Mouse (Mus musculus) embryonic facial prominence, embryonic 15.5 days (tissue): ENCODE data around the gene Gm8122. TPM values are rescaled to one million over a fixed set of nuclear protein-coding genes. Genes with fewer than 3 reads are reported as not detected.
"Not testable (repeated sequence)": the region's sequence is repeated elsewhere in the genome, so short reads cannot be mapped to it uniquely, and the experiment has no call there.

Source experiments
- ATAC-seq: fragments of 200-750 bp; cut with Nextera tagmentation; 2 replicates; pipeline ENCODE4 v1.8.0; 2017; ENCODE audit warnings: low read depth, moderate TSS enrichment; ENCODE audit not compliant: insufficient number of reproducible peaks, low FRiP score, low TSS enrichment
- H3K27ac ChIP-seq: fragments of 300-500 bp; sonication (generic); replicated peaks from 2 replicates; pipeline ENCODE4 v1.5.1; 2015; ENCODE audit warnings: mild to moderate bottlenecking, inconsistent platforms
- H3K27me3 ChIP-seq: fragments of 300-500 bp; sonication (generic); 2 replicates; pipeline ENCODE4 v1.6.1; 2015; ENCODE audit warnings: inconsistent platforms
- H3K36me3 ChIP-seq: fragments of 300-500 bp; sonication (generic); 2 replicates; pipeline ENCODE4 v1.6.1; 2015; ENCODE audit warnings: mild to moderate bottlenecking, inconsistent platforms
- H3K4me1 ChIP-seq: fragments of 300-500 bp; sonication (generic); 2 replicates; pipeline ENCODE4 v1.6.1; 2015; ENCODE audit warnings: inconsistent platforms
- H3K4me2 ChIP-seq: fragments of 300-500 bp; sonication (generic); replicated peaks from 2 replicates; pipeline ENCODE4 v1.6.1; 2015; ENCODE audit warnings: mild to moderate bottlenecking, inconsistent platforms
- H3K4me3 ChIP-seq: fragments of 300-500 bp; sonication (generic); replicated peaks from 2 replicates; pipeline ENCODE4 v1.5.1; 2015; ENCODE audit warnings: mild to moderate bottlenecking, inconsistent platforms
- H3K9ac ChIP-seq: fragments of 300-500 bp; sonication (generic); 2 replicates; pipeline ENCODE4 v1.6.1; 2015; ENCODE audit warnings: inconsistent platforms
- H3K9me3 ChIP-seq: fragments of 300-500 bp; sonication (generic); replicated peaks from 2 replicates; pipeline ENCODE4 v1.6.1; 2016; ENCODE audit warnings: inconsistent platforms
- WGBS: fragments of 180-500 bp; shearing (Covaris S2); methylation state at CpG from one replicate; pipeline ENCODE4 v1.1.7; 2015; 5-methylcytosine and 5-hydroxymethylcytosine counted together
- polyA plus RNA-seq: library from polyadenylated mRNA; unstranded; fragments of >200 nt; fragmentation: Nextera tagmentation; extraction: Ambion mirVana; gene quantifications from 2 replicates; pipeline ENCODE4 v1.2.1, GENCODE M21; 2015

The Gm8122 gene
- polyA plus RNA-seq: not detected in 2 replicates

DNA sequence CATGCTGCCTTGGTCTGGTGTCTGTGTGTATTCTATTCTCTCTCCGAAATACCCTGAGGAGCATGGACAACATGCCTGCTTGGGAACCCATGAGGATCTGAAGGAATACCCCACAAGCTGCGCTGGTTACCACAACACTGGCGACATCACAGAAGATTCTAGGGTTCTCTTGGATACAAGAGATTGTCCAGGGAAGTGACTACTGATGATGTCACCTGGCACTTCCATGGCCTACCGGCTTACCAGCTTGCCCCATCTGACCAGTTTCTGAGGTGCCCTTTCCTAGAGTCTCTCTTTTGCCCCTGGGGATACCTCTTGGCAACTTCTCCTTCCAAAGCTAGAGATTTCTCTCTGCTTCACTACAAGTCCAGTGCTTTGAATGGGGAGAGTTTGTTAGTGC, at the start of gene Gm8122:
Gm8122 (minus strand) TSS at position 101 of the 400 bp plus-strand sequence.
- H3K9ac ChIP-seq, H3K4me1 ChIP-seq, H3K4me3 ChIP-seq, H3K4me2 ChIP-seq, H3K27ac ChIP-seq, ATAC-seq, H3K36me3 ChIP-seq, H3K27me3 ChIP-seq, H3K9me3 ChIP-seq: not testable (repeated sequence)
- 80% methylated on average over 4 of the region's 4 CpGs for WGBS

DNA sequence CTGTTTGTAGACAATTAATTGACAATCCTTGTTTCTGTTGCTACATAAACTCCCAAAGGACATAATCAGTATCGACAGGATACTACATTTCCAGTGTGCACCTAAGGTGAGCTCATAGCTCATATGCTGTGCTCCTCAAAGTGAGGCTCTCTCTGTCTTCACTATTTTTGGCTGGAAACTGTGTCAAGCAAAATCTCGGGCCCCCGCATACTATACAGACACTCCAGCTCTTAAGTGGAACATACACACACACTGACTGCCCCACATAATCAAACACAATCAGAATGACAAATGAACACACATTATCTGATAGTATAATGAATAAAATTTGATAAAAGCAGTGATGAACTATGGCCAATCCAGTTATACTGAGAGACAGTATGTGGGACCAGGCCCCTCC, 43.6 kb upstream of the Gm8122 start:
- H3K9me3 ChIP-seq, H3K27ac ChIP-seq, H3K36me3 ChIP-seq, H3K27me3 ChIP-seq, H3K9ac ChIP-seq, H3K4me2 ChIP-seq, H3K4me1 ChIP-seq, ATAC-seq, H3K4me3 ChIP-seq: not testable (repeated sequence)
- WGBS: 92% methylated on average over 3 of the region's 3 CpGs

DNA sequence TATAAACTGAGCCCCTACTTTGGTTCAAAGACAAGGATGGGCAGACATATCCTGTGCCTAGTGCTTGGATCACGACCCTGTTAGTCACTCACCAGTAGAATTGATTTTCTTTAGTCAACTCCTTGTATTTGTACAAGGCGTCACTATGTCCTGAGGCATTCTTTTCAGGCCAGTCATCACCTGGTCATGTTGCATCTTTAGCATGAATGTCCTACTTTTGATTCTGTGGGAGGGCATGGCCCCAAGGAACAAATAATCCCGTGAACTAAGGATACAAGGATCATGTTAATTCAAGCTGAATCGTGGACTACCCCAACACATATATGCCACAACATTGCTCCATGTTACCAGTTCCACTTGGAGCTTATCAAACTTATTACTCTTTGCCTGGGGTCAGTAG, 43.0 kb upstream of the Gm8122 start:
- H3K9me3 ChIP-seq, H3K4me3 ChIP-seq, H3K36me3 ChIP-seq, H3K4me2 ChIP-seq, H3K27ac ChIP-seq, ATAC-seq, H3K9ac ChIP-seq, H3K27me3 ChIP-seq, H3K4me1 ChIP-seq: not testable (repeated sequence)
- 70% methylated on average over 4 of the region's 4 CpGs for WGBS

DNA sequence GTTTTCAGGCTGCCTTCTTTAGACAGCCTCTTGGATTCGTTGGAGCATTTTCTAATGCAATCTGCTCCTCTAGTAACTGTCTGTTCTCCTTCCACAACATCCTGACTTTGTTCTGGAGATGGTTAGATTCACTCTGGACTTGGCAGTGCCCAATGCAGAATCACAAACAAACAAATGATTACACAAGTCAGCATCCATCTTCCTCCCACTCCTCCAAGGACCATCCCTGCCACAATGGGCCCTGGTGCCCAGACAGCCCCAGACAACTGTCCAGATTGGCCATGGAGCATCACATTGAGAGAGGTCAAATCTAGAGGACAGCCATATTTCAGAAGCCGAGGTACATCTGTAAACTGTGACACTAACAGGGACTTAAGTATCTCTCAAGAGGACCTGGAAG, 42.4 kb upstream of the Gm8122 start:
- not testable (repeated sequence) for H3K4me3 ChIP-seq, H3K4me2 ChIP-seq, H3K27ac ChIP-seq, ATAC-seq, H3K9ac ChIP-seq, H3K4me1 ChIP-seq, H3K36me3 ChIP-seq, H3K9me3 ChIP-seq, H3K27me3 ChIP-seq
- WGBS: 65% methylated on average over 2 of the region's 2 CpGs

DNA sequence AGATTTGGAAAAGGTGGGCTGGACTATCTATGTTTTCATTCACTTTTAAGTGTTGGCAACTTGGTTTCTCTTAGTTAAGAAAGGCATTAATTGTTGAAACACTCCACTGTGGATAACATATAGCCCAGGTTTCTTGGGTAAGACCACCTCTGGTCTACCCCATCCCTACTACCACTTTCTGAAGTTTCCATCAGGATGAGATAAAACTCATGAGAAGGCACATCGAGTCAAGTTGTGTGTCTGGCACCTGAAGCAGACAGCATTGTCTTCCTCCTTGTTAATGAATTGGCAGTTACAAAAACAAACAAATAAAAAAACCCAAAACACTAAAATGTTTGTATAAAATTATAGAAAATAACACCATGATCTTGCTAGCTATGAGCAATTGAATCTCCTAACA, 40.6 kb upstream of the Gm8122 start:
- H3K4me1 ChIP-seq, H3K4me2 ChIP-seq, H3K27me3 ChIP-seq, H3K9ac ChIP-seq, ATAC-seq, H3K36me3 ChIP-seq, H3K9me3 ChIP-seq, H3K4me3 ChIP-seq, H3K27ac ChIP-seq: not testable (repeated sequence)
- 66% methylated on average over 1 of the region's 1 CpGs for WGBS

DNA sequence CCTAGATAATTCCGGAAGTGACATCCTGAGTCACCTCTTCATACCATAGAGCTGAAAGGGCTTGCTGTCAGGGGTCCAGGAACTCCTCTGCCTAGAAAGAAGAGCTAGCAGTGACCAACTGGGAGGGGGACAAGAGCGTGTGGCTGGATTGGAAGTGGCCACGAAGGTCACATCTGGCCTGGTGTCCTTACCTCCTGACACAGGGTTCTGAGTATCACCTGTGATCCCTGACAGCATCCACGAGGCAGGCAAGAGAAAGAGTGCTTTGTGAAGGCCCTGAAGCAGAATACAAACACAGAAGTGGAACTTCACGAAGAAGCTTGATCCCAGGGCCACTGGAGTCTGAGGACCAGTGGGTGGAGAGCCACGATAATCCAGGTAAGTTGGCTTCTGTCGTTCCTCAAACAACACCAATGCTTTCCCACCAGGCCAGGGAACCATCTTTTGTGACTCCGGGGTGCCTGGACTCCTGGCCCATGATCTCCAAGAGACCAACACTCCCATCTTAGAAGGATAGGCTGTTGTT, 39.9 kb upstream of the Gm8122 start, which contains the start of gene Gm9732:
Gm9732 (plus strand) TSS at position 51 of the 526 bp plus-strand sequence.
- H3K27me3 ChIP-seq, H3K9ac ChIP-seq, H3K4me2 ChIP-seq, ATAC-seq, H3K9me3 ChIP-seq, H3K27ac ChIP-seq, H3K36me3 ChIP-seq, H3K4me1 ChIP-seq, H3K4me3 ChIP-seq: not testable (repeated sequence)
- 79% methylated on average over 8 of the region's 8 CpGs for WGBS

DNA sequence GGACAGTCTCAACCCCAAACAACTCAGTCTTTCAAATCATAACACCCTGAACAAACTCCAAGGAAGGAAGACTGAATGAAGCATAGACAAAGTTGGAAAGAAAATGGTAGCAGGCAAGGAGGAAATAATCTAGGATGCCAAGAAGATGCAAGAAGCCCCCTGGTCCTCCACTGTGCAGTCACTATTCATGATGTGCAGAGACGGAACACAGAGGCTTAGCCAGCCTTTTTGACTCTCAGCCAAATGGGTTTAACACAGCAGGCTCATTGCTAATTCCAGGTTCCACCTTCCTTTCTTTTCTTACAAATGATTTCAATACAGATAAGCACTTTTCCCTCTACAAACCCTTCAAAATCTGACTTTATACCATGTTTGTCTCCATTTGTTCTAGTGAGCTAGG, 38.1 kb upstream of the Gm8122 start:
- 59% methylated on average over 1 of the region's 1 CpGs for WGBS
- ATAC-seq, H3K4me3 ChIP-seq, H3K27me3 ChIP-seq, H3K9ac ChIP-seq, H3K9me3 ChIP-seq, H3K4me2 ChIP-seq, H3K4me1 ChIP-seq, H3K27ac ChIP-seq, H3K36me3 ChIP-seq: not testable (repeated sequence)

DNA sequence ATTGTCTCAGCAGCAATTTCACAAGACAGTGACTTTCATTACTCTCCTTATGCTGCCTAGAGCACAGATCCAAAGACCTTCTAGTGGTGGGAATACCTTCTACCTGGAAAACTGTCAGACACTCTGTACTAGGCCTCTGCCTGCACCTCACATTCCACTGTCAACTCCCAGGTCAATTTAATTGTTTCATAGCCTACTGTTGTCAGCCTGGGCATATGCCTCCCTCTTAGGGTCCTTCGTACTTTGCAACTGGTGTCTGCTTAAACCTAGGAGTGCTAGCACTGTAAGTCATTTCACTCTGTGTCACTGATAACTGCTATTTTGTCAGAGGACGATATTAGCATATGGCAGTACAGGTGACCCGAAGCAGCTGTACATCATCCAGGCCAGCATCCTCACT, 34.1 kb upstream of the Gm8122 start:
- H3K27me3 ChIP-seq, H3K4me1 ChIP-seq, H3K9ac ChIP-seq, H3K9me3 ChIP-seq, ATAC-seq, H3K4me3 ChIP-seq, H3K4me2 ChIP-seq, H3K27ac ChIP-seq, H3K36me3 ChIP-seq: not testable (repeated sequence)
- 73% methylated on average over 3 of the region's 3 CpGs for WGBS

DNA sequence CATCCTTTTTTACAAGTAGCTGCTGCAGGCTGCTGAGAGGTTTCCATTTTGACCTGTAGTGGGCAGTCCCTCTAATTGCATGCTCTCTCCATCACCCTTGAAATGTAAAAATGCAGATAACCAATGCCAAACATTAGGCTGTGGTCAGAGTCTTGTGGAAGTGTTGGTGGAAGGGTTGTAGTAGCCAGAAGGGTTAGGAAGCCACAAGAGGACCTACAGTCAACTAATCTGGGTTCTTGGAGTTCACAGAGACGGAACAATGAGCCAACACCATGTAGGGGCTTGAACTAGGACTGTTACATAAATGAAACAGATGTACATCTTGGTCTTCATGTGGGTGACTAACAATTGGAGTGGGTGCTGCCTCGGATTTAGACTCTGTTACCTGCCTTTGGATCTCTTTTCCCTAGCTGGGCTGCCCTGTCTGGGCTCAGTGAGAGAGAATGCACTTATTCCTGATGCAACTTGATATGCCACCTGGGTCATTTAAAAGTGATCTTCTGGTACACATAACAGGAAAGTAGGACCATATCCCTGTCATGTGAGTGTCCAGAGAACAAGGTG, 33.5 kb upstream of the Gm8122 start:
- not testable (repeated sequence) for H3K4me3 ChIP-seq, H3K9me3 ChIP-seq, H3K27me3 ChIP-seq, H3K36me3 ChIP-seq, ATAC-seq, H3K4me2 ChIP-seq, H3K4me1 ChIP-seq, H3K27ac ChIP-seq, H3K9ac ChIP-seq
- 57% methylated on average over 2 of the region's 2 CpGs for WGBS

DNA sequence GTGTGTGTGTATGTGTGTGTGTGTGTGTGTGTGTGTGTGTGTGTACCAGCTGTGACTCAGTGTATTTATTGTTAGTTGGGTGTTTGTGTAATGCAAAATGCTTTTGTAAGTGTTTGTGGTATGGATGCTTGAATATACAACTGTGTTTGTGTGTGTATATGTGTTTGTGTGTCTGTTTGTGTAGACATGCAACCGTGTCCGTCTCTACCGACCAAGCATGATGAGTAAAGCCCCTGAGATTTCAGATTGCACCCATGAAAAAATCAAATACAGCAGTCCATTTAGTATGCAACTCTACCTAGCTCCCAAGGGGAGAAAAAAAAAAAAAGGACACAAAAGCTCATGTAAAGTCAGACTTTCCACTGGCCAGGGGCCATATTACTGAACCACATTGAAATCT, 28.3 kb upstream of the Gm8122 start:
- H3K4me2 ChIP-seq, ATAC-seq, H3K9me3 ChIP-seq, H3K4me3 ChIP-seq, H3K36me3 ChIP-seq, H3K9ac ChIP-seq, H3K4me1 ChIP-seq, H3K27me3 ChIP-seq, H3K27ac ChIP-seq: not testable (repeated sequence)
- WGBS: 87% methylated on average over 3 of the region's 3 CpGs

DNA sequence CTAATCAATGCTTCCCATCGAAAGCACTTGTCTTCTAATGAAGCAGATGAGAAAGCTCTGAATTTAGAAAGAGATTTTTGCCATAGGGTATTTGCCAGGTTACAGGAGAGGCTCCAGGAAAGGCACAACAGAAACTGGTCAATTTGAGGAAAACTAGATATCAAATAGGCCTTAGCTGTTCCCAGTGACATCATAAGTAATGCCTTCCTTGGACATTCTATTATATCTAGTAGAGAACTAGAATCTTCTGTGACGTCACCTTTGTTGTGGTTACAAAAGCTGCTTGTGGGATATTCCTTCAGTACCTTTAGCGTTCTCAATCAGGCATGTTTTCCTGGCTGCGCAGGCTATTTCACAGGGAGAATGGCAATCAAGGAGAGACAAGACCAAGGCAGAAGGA, 23.2 kb upstream of the Gm8122 start, which contains the start of gene Gm8126:
Gm8126 (plus strand) TSS at position 301 of the 400 bp plus-strand sequence.
- not testable (repeated sequence) for H3K4me2 ChIP-seq, ATAC-seq, H3K4me1 ChIP-seq, H3K36me3 ChIP-seq, H3K9ac ChIP-seq, H3K27me3 ChIP-seq, H3K9me3 ChIP-seq, H3K4me3 ChIP-seq, H3K27ac ChIP-seq
- WGBS: 89% methylated on average over 3 of the region's 4 CpGs

DNA sequence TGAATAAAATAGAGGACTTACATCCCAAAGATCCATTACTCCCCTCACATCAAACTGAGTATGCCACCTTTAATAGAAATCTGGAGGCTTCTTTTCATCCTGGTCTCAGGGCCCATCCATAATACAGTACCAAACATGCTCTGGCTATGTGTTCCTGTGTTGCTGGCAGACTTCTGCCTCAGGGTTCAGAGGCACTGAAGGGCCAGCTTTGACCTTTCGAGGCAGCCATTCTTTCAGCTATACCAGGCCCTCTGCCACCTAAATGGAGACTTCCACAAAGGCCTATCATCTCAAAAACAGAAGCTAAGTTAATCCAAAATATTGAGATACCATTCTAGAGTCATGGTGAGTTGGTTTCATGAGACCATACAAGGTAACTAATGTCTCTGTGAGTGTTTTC, 21.4 kb upstream of the Gm8122 start:
- ATAC-seq, H3K4me3 ChIP-seq, H3K9me3 ChIP-seq, H3K4me1 ChIP-seq, H3K4me2 ChIP-seq, H3K27ac ChIP-seq, H3K36me3 ChIP-seq, H3K27me3 ChIP-seq, H3K9ac ChIP-seq: not testable (repeated sequence)
- 64% methylated on average over 1 of the region's 1 CpGs for WGBS
